Mouse (Mus musculus) heart, embryonic 14.5 days (tissue): ENCODE measurements around the gene Cntfr. TPM values are rescaled to one million over a fixed set of nuclear protein-coding genes. Genes with fewer than 3 reads are reported as not detected.
"Not testable (repeated sequence)": the region's sequence is repeated elsewhere in the genome, so short reads cannot be mapped to it uniquely, and the experiment has no call there.

Experiments used
- ATAC-seq: fragments of 200-750 bp; cut with Nextera tagmentation; 2 replicates; pipeline ENCODE4 v1.8.0; 2017; ENCODE audit warnings: low read depth, moderate TSS enrichment; ENCODE audit not compliant: insufficient number of reproducible peaks, insufficient read depth, low FRiP score
- H3K27ac ChIP-seq, 2 experiments: fragments of 200-500 bp in 1 of 2; fragments of 300-500 bp in 1 of 2; sonication (generic) in 1 of 2; replicated peaks in 1 of 2; 2 replicates each; pipeline ENCODE4 v1.5.1; 2012 to 2014; ENCODE audit warnings: low read depth in 2 of 2, low read length in 2 of 2, control low read depth in 1 of 2, mild to moderate bottlenecking in 1 of 2, mixed read lengths in 1 of 2; ENCODE audit not compliant: control insufficient read depth in 1 of 2, insufficient read depth in 1 of 2
- H3K27me3 ChIP-seq: fragments of 300-500 bp; sonication (generic); 2 replicates; pipeline ENCODE4 v1.6.1; 2014; ENCODE audit warnings: mild to moderate bottlenecking, low read length, control low read depth; ENCODE audit not compliant: control insufficient read depth, insufficient read depth
- H3K36me3 ChIP-seq: fragments of 300-500 bp; sonication (generic); 2 replicates; pipeline ENCODE4 v1.6.1; 2014; ENCODE audit warnings: mild to moderate bottlenecking, control low read depth, low read length, mixed read lengths; ENCODE audit not compliant: control insufficient read depth, insufficient read depth
- H3K4me1 ChIP-seq, 2 experiments: fragments of 200-500 bp in 1 of 2; fragments of 300-500 bp in 1 of 2; sonication (generic) in 1 of 2; 2 replicates each; pipeline ENCODE4 v1.6.1; 2012 to 2014; ENCODE audit warnings: low read length in 2 of 2, control low read depth in 1 of 2, mixed read lengths in 1 of 2; ENCODE audit not compliant: control insufficient read depth in 2 of 2, insufficient read depth in 2 of 2
- H3K4me2 ChIP-seq: fragments of 300-500 bp; sonication (generic); 2 replicates; pipeline ENCODE4 v1.6.1; 2014; ENCODE audit warnings: mild to moderate bottlenecking, low read length
- H3K4me3 ChIP-seq, 2 experiments: fragments of 200-500 bp in 1 of 2; fragments of 300-500 bp in 1 of 2; sonication (generic) in 1 of 2; 2 replicates each; pipeline ENCODE4 v1.5.1; 2012 to 2014; ENCODE audit warnings: low read length in 2 of 2, mild to moderate bottlenecking in 2 of 2, control low read depth in 1 of 2, low read depth in 1 of 2, moderate library complexity in 1 of 2; ENCODE audit not compliant: control insufficient read depth in 1 of 2, insufficient read depth in 1 of 2
- H3K9ac ChIP-seq: fragments of 300-500 bp; sonication (generic); 2 replicates; pipeline ENCODE4 v1.6.1; 2014; ENCODE audit warnings: mild to moderate bottlenecking, low read length
- H3K9me3 ChIP-seq: fragments of 300-500 bp; sonication (generic); 2 replicates; pipeline ENCODE4 v1.6.1; 2016; ENCODE audit warnings: low read length, control low read depth; ENCODE audit not compliant: control insufficient read depth
- WGBS: fragments of 180-500 bp; shearing (Covaris S2); extraction: QIAGEN DNeasy Blood & Tissue Kit; methylation state at CpG from one replicate; pipeline ENCODE4 v1.1.7; 2014; 5-methylcytosine and 5-hydroxymethylcytosine counted together
- polyA plus RNA-seq: library from polyadenylated mRNA; unstranded; fragments of >200 nt; fragmentation: Nextera tagmentation; extraction: Ambion mirVana; gene quantifications from 2 replicates; pipeline ENCODE4 v1.2.1, GENCODE M21; 2014

The Cntfr gene
- polyA plus RNA-seq, 1 experiment from 2014 or later, result 2.8 TPM

DNA sequence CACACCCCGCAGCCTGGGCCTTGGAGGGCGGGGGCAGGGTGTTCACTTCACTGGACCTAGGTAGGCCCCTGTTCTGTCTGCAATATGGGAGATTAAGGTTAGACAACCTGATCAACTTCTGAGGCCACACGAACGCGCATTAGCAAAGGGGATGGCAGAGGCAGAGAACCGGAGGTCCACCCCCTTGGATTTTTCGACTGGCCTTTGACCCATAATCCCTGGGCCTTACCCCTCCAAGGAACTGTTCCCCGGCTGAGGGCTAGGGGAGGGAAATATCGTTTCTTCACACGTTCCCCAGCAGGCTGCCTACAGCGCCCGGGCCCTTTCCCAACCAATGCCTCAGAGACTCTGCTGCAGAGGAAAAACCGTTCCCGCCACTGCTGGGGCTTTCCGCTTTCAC is 437 bp downstream of the Cntfr start:
- not testable (repeated sequence) for ATAC-seq, H3K36me3 ChIP-seq, H3K4me1 ChIP-seq, H3K4me3 ChIP-seq, H3K27me3 ChIP-seq, H3K9ac ChIP-seq, H3K27ac ChIP-seq, H3K9me3 ChIP-seq
- H3K4me2 ChIP-seq, result peak overlapping the region; percentile 37
- 11% methylated on average over 10 of the region's 15 CpGs for WGBS

- ATAC-seq, H3K27me3 ChIP-seq, H3K4me3 ChIP-seq, H3K9me3 ChIP-seq, H3K27ac ChIP-seq, H3K9ac ChIP-seq, H3K4me1 ChIP-seq, H3K36me3 ChIP-seq: not testable (repeated sequence)
- 8% methylated on average over 14 of the region's 38 CpGs for whole genome bisulfite sequencing
- peak overlapping the region; percentile 37 for H3K4me2 ChIP-seq
Observed at GRCm38 (mm10) chr4:41695800-41696199, 1.1 kb downstream of the Cntfr start.

- WGBS, result 19% methylated on average over 4 of the region's 4 CpGs
Observed at GRCm38 (mm10) chr4:41693511-41693910, 3.4 kb downstream of the Cntfr start.

GRCm38 (mm10) chr4:41690014-41690413 is 6.9 kb downstream of the Cntfr start:
- not testable (repeated sequence) for H3K36me3 ChIP-seq, H3K4me2 ChIP-seq, H3K27ac ChIP-seq, H3K4me3 ChIP-seq, H3K4me1 ChIP-seq, H3K9me3 ChIP-seq, H3K27me3 ChIP-seq, H3K9ac ChIP-seq, ATAC-seq
- WGBS, result no CpG with 5 or more reads among the region's 4 CpGs

More at GRCm38 (mm10) chr4:41693511-41693910, 3.4 kb downstream of the Cntfr start:
- H3K36me3 ChIP-seq, ATAC-seq, H3K4me3 ChIP-seq, H3K9ac ChIP-seq, H3K27ac ChIP-seq, H3K9me3 ChIP-seq, H3K27me3 ChIP-seq, H3K4me2 ChIP-seq, H3K4me1 ChIP-seq: not testable (repeated sequence)

GRCm38 (mm10) chr4:41688562-41688961 is 8.3 kb downstream of the Cntfr start:
- H3K27me3 ChIP-seq, H3K4me3 ChIP-seq, H3K27ac ChIP-seq, H3K9ac ChIP-seq, H3K9me3 ChIP-seq, H3K36me3 ChIP-seq, H3K4me2 ChIP-seq, H3K4me1 ChIP-seq, ATAC-seq: not testable (repeated sequence)
- WGBS, result 50% methylated on average over 1 of the region's 1 CpGs

DNA sequence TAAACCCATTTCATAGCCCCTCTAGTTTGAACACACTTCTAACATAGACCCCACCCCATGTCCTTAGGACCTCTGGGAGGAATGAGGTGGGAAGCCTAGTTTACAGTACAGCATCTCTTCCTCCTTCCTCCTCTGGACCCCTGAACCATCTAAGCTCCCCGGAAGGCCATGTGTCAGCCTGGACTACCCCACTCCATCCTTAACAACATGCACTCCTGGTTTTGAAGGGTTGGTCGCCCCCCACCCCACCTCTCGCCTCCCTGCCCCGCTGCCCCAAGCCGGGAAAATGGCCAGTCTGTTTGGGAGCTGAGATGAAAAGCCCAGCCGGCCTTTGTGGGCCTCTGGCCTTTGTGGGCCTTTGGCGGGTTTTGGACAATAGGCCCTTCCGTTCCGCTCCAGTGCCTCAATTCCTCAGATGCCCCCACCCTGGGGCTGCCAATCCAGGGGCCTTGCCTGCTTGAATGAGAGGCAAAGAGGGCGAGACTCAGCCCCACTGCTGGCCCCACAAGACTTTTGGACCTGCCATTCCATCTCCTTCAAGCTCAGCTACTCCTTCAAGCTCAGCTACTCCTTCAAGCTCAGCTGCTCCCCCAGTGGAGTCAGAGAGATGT is 10.9 kb downstream of the Cntfr start:
- H3K9me3 ChIP-seq, H3K27me3 ChIP-seq, H3K9ac ChIP-seq, ATAC-seq, H3K4me1 ChIP-seq, H3K4me3 ChIP-seq, H3K36me3 ChIP-seq, H3K27ac ChIP-seq, H3K4me2 ChIP-seq: not testable (repeated sequence)
- 85% methylated on average over 9 of the region's 10 CpGs for WGBS

DNA sequence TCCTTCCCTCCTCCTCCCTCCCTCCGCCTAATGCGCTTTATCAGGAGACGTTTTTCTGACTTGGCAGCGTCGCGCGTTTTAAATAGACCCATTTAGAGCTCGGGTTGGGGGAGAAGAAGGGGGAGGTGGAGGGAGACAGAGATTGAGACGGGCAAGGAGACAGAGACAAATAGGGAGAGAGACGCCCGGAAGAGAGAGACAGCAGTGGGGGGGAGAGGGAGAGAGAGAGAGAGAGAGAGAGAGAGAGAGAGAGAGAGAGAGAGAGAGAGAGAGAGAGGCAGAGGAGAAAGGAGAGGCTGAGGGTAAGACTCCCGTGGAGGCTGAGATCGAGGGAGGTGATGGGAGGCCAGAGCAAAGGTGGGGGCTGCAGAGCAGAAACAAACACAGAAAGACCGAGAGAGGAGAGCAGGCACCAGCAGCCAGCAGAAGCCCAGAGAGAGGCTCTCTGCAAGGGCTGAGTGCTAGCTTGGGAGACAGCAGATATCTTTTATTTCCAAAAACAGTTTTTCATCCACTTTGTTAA is 11.9 kb downstream of the Cntfr start:
- ATAC-seq, H3K27ac ChIP-seq, H3K9me3 ChIP-seq, H3K27me3 ChIP-seq, H3K9ac ChIP-seq, H3K4me3 ChIP-seq, H3K36me3 ChIP-seq: not testable (repeated sequence)
- Histone ChIP-seq H3K4me2 (peak overlapping the region; percentile 38; the same call in 1 of the 2 replicates), H3K4me1 (peaks cover 2 to 11% of the 10 kb centered on the region in 2 experiments; a peak in 2 of 4 replicates)
- 2% methylated on average over 13 of the region's 14 CpGs for WGBS
